Mouse (Mus musculus): ENCODE results near the gene Scd2.

DNA sequence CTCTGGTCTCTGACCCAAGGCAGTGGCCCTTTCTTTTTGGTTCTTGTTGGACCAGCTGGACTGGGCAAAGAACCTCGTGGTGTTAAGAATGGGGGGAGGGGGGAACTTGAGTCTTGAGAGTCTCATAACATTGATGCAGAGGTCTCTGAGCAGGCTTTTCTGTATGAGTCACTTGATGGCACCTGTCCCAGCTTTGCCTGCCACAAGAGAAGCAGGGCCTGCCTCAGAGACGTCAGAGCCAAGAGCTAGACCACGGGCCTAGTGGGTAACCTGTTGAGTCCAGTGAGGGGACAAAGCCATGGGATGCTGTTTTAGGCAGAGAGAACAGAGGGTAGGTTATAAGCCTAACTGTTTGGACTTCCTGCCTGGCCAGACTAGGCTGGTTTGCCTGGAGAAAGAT lies 1.8 kb downstream of the Scd2 start:
- TF ChIP-seq CTCF (IDR thresholded peaks at IDR 0.05; ENCODE audit: low read depth) (no peak), EP300 (optimal IDR thresholded peaks at IDR 0.05) (no peak)
